Mouse (Mus musculus): ENCODE data around the gene Chrm4.

The Chrm4 gene

GRCm38 (mm10) chr2:91922586-91923414, 4.2 kb upstream of the Chrm4 start:
- peak; percentile 13 to 30 for DNase-seq

DNA sequence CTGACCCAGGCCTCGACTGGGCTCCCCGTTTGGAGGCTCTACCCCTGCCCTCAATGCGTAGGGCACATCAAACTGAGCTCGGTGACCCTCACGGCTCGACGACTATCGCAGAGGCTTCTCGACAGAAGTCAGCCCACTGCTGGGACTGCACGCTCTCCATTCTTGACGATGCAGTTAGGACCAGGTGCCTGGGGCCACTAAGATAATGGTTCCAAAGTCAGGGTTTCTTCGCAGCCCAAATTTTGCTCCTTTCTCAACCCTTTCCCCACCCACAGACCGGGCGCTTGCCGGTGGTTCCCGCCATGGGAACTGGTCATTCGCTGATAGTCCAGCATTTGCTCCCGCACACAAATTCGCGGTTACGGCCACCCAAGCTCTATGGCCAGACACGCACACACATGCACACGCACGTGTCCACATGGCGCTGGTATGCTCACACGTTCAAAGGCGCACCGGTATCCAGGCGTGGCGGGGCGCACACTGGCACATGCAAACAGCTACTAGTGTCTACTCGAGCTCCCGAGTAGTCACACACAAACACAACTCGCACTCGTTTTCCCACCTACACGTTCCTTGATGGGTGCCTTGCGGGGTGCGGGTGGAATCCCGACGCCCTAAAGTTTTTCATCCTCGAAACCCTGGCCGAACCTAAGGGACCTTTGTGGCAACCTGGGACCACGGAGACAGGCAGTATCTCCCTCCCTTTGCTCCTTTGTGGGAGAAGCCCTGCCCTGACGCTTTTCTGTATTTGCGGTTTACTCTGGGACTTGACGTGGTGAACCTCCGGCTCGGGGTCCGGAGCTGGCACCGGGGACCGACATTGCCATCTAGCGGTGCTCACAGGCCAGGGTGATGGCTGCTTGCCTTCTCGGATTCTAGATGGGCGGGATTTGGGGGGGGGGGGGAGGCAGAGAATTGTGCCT, 3.4 kb upstream of the Chrm4 start:
- DNase-seq: peak; percentile 69 to 74

GRCm38 (mm10) chr2:91924726-91925125, 2.3 kb upstream of the Chrm4 start:
- no peak for DNase-seq

DNA sequence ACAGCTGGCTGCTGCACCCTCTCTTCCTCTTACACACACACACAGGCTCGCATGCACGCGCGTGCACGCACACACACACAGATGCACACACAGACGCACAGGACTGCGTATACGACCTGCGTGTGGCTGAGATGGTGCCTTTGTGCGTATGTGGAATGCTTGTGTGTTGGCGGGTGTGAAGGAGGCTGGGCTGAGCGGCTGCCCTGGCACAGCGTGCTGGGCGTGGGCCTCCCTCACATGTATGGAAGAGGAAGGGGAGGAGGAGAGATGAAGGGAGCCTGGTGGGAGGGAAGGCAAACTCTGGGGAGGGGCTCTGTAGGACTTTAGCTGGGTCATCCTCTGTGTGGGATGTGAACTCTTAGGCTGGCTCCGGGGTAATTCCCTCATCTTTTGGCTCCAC, 1.6 kb upstream of the Chrm4 start:
- DNase-seq: no peak

GRCm38 (mm10) chr2:91927826-91928533, 931 bp downstream of the Chrm4 start:
- peak; percentile 73 to 76 for DNase-seq

- DNase-seq: peak in 1 of 2 experiments; percentile 2
These were observed 1.7 kb downstream of the Chrm4 start for GRCm38 (mm10) chr2:91928534-91929350.

GRCm38 (mm10) chr2:91929455-91929854, 2.4 kb downstream of the Chrm4 start:
- no peak for DNase-seq

- DNase-seq: peak in 1 of 2 experiments; percentile 26
These were observed 2.9 kb downstream of the Chrm4 start for GRCm38 (mm10) chr2:91929936-91930335.

DNA sequence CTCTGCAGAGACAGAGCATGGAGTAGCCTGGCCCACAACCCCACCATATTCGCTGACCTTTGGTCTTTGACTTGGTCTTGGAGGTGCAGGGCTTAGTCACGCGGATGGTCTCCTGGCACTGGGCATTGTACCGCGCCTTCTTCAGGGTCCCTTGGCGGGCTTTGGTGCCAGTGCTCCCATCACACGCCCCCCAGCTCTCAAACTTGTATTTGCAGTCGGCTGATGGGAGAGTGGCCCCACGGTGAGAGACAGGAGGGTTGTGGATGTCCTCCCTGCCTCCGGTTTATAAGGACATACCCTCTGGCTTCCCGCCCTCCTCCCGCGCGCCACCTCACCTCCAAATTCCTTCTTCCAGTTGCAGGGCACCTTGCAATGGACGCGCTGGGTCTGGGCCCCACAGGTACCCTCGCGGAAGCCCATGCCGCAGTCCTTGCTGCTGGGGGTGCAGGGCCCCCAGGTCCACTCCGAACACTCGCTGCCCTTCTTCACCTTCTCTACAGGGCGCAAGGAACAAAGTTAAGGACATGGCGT, 3.8 kb downstream of the Chrm4 start:
- no peak for DNase-seq

GRCm38 (mm10) chr2:91931328-91932159, 4.5 kb downstream of the Chrm4 start:
- peak in 1 of 2 experiments; percentile 32 for DNase-seq

DNA sequence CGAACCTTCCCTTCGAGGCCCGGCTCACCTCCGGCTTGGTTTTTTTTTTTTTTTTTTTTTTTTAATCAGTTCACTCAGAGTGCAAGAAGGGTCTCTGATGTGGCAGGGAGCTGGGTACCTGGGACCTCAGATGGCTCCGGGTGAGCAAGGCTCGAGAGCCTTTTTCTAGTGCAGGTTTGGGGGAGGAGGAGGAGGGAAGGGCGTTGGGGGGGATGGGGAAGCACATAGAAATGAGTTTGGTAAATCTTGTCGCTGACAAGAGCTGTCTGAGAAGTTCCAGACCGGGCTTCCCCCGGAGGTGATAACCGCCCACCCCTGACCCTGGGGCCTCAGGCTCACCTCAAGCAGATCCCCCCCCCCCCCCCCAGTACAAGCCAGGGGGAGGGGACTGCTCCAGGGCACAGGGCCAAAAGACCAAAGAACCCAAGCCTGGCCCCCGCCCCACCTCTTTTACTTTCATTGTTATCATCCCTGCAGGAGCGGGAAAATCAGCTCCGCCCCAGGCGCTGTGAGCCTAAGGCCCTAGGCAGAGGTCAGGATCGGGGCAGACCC, 5.2 kb downstream of the Chrm4 start, which contains the start of gene Mdk:
Gene Mdk, minus strand, starts transcription at position 138 of the 552 bp plus-strand sequence.
- peak in 1 of 2 experiments; percentile 23 for DNase-seq

GRCm38 (mm10) chr2:91932737-91933350, 5.8 kb downstream of the Chrm4 start:
- DNase-seq: no peak

- DNase-seq: no peak
These were observed 6.4 kb downstream of the Chrm4 start for GRCm38 (mm10) chr2:91933471-91933870.

- DNase-seq: no peak
These were observed 7.0 kb downstream of the Chrm4 start for GRCm38 (mm10) chr2:91934016-91934415.

DNA sequence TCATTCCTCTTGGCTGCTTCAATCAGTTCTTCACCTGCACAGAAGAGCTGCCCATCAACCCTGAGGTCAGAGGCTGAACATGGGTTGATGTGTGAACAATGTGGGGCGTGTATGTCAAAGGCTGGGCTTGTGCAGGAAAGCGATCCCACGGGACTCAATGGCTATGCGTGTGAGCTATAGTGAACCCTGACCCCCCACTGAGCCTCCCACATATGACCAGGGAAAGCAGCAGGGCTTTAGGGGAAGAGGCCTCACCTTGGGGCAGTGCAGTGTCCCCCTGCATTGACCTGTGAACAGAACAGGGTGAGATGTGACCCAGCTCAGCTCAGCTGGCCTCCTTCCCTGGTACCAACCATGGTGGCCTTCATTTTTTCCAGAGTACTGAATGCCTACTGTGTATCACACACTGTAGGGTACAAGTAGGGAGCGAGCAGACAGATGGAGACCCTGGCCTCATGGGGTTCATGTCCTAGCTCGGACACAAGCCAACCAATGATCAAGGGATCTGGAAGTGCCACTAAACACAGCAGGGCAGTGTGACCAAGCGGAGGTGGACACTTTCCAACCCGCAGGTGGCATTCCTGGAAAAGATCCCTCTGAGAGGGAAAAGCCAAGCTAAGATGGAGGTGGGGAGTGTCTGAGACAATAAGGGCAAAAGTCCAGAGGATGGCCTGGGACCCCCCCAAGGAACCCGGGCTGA, 7.9 kb downstream of the Chrm4 start:
- DNase-seq: no peak

DNA sequence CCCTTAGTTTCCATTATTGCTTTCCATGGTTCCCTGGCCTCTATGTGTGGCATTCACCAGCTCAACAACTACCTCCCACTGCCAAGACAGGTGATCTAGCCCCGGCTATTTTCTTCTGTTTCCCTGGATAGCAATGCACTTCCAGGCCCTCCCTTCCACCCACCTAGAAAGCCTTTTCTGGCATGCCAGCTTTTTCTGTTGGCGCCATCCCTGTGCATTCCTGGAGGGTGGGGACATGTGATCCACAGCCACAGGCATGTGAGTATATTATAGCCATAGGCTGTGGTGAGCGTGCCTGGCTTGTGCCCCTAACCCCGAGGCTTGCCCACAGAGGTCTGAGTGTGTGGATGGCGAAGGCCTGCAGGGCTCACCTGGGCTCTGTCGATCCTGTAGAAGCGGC, 9.1 kb downstream of the Chrm4 start:
- no peak for DNase-seq

- no peak for DNase-seq
These were observed 12.4 kb downstream of the Chrm4 start for GRCm38 (mm10) chr2:91939303-91939935.

- DNase-seq: no peak
These were observed 15.3 kb downstream of the Chrm4 start for GRCm38 (mm10) chr2:91942356-91942755.
